Mouse (Mus musculus) stomach, embryonic 16.5 days (tissue): ENCODE measurements around the gene Rabl3. TPM values are rescaled to one million over a fixed set of nuclear protein-coding genes. Genes with fewer than 3 reads are reported as not detected.

Experiments
- ATAC-seq: fragments of 200-750 bp; cut with Nextera tagmentation; 2 replicates; pipeline ENCODE4 v1.8.0; 2017; ENCODE audit warnings: moderate number of reproducible peaks, moderate TSS enrichment; ENCODE audit not compliant: insufficient read depth, low FRiP score
- H3K27ac ChIP-seq: fragments of 300-500 bp; sonication (generic); 2 replicates; pipeline ENCODE4 v1.5.1; 2014; ENCODE audit warnings: low read length
- H3K27me3 ChIP-seq: fragments of 300-500 bp; sonication (generic); 2 replicates; pipeline ENCODE4 v1.6.1; 2014; ENCODE audit warnings: low read length, control low read depth, mixed read lengths; ENCODE audit not compliant: control insufficient read depth, insufficient read depth
- H3K36me3 ChIP-seq: fragments of 300-500 bp; sonication (generic); 2 replicates; pipeline ENCODE4 v1.6.1; 2014; ENCODE audit warnings: low read length; ENCODE audit not compliant: control insufficient read depth, insufficient read depth
- H3K4me1 ChIP-seq: fragments of 300-500 bp; sonication (generic); 2 replicates; pipeline ENCODE4 v1.6.1; 2014; ENCODE audit warnings: low read length, control low read depth, mixed read lengths; ENCODE audit not compliant: control insufficient read depth, insufficient read depth
- H3K4me2 ChIP-seq: fragments of 300-500 bp; sonication (generic); 2 replicates; pipeline ENCODE4 v1.6.1; 2014; ENCODE audit warnings: low read depth, low read length, mixed read lengths
- H3K4me3 ChIP-seq: fragments of 300-500 bp; sonication (generic); replicated peaks from 2 replicates; pipeline ENCODE4 v1.5.1; 2014; ENCODE audit warnings: mild to moderate bottlenecking, low read length
- H3K9ac ChIP-seq: fragments of 300-500 bp; sonication (generic); 2 replicates; pipeline ENCODE4 v1.6.1; 2014; ENCODE audit warnings: low read length
- H3K9me3 ChIP-seq: fragments of 300-500 bp; sonication (generic); replicated peaks from 2 replicates; pipeline ENCODE4 v1.6.1; 2016; ENCODE audit warnings: low read length, control low read depth; ENCODE audit not compliant: control insufficient read depth
- WGBS: fragments of 180-500 bp; shearing (Covaris S2); extraction: QIAGEN DNeasy Blood & Tissue Kit; methylation state at CpG from one replicate; pipeline ENCODE4 v1.1.7; 2014; 5-methylcytosine and 5-hydroxymethylcytosine counted together
- polyA plus RNA-seq: library from polyadenylated mRNA; unstranded; fragments of >200 nt; fragmentation: Nextera tagmentation; extraction: Ambion mirVana; gene quantifications from 2 replicates; pipeline ENCODE4 v1.2.1, GENCODE M21; 2015

Rabl3 gene
- polyA plus RNA-seq, 1 experiment from 2014 or later = 22.4 TPM

DNA sequence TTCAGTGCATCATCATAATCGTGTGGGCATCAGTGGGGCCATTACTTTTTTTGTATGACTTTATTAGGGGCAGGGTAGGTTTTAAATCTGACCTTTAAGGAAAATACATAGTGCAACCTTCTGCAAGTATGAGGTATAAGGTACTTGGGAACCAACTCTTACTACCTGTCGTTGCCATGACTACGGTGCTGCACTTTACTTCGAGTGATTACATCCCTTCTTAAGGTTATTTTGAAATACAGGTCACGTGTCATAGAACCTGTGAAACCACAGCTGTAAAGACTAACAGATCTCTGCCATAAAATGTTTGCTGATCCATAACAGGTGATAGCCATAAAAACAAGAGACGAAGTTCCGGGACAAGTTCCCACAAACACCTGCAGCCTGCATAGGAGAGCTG lies 58.8 kb downstream of the Rabl3 start:
- Histone ChIP-seq H3K4me2 (no peak overlapping the region), H3K27me3 (no peaks in the 10 kb centered on the region), H3K4me3 (no peak overlapping the region), H3K9ac (no peak overlapping the region), H3K9me3 (no peaks in the 10 kb centered on the region), H3K27ac (no peak overlapping the region), H3K36me3 (no peaks in the 10 kb centered on the region), H3K4me1 (no peaks in the 10 kb centered on the region)
- ATAC-seq = no peak
- WGBS = 73% methylated on average over 7 of the region's 7 CpGs

DNA sequence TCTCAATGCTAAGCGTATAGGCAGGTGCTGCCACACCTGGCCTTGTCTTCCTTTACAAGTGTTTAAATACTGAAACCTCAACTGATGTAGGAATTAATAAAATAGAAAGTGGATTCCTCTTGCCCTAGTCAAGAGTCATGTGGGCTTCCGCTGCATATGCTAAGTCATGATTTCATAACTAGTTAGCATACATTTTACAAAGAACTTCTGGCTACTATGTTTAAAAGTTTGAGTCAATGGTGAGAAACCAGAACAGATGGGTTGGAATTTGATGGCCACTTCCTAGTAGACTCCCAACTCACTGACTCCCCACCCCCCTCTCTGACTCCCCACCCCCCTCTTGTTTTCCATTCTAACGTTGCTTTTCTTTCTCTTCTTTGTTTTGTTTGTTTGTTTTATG lies 59.6 kb downstream of the Rabl3 start:
- H3K4me1 ChIP-seq = no peaks in the 10 kb centered on the region
- no peak overlapping the region for H3K4me3 ChIP-seq
- H3K27ac ChIP-seq = no peak overlapping the region
- no peak overlapping the region for H3K4me2 ChIP-seq
- H3K9ac ChIP-seq = no peak overlapping the region
- H3K9me3 ChIP-seq = no peaks in the 10 kb centered on the region
- 73% methylated on average over 3 of the region's 3 CpGs for WGBS
- H3K36me3 ChIP-seq = no peaks in the 10 kb centered on the region
- H3K27me3 ChIP-seq = no peaks in the 10 kb centered on the region
- no peak for ATAC-seq

DNA sequence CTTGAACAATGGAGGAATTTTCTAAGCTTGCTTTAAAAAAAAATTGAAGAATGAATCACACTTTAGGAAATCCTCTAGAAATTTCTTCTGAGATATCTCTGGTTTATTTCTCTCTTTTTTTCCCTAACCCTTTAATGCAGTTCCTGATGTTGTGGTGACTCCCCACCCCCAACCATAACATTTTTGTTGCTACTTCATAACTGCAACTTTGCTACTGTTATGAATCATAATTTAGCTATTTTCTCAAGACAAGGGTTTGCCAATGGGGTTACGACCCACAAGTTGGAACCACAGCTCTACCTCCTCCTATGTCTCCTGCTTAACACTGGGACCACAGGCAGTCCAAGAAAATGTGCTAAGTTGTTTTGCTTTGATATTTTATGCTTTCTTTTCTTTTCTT lies 63.7 kb downstream of the Rabl3 start:
- Histone ChIP-seq H3K9me3 (no peaks in the 10 kb centered on the region), H3K36me3 (no peaks in the 10 kb centered on the region), H3K4me1 (no peaks in the 10 kb centered on the region), H3K9ac (no peak overlapping the region), H3K4me3 (no peak overlapping the region), H3K4me2 (no peak overlapping the region), H3K27me3 (no peaks in the 10 kb centered on the region), H3K27ac (no peak overlapping the region)
- no peak for ATAC-seq
- WGBS = 100% methylated on average over 1 of the region's 1 CpGs

DNA sequence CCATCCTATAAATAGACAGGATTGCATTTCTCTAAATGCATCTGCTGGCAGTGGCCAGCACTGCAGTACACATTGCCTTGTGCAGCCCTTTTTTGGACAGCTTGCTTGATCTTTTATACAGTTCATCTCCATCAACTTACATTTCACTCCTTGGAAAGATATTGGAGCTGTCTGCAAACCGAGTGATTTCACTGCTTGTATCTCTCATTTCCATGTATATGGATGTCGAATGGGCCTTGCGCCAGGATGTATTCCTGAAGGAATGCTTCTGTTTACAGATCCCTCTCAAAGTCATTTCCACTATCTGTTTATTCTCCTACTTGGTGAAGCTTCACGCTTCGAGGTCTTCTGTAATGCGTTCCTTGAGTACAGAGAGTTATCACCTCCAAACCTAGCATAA lies 64.6 kb downstream of the Rabl3 start:
- 52% methylated on average over 6 of the region's 6 CpGs for WGBS
- ATAC-seq = no peak
- Histone ChIP-seq H3K4me3 (no peak overlapping the region), H3K4me2 (no peak overlapping the region), H3K27me3 (no peaks in the 10 kb centered on the region), H3K9ac (no peak overlapping the region), H3K36me3 (no peaks in the 10 kb centered on the region), H3K4me1 (no peaks in the 10 kb centered on the region), H3K9me3 (no peaks in the 10 kb centered on the region), H3K27ac (no peak overlapping the region)

DNA sequence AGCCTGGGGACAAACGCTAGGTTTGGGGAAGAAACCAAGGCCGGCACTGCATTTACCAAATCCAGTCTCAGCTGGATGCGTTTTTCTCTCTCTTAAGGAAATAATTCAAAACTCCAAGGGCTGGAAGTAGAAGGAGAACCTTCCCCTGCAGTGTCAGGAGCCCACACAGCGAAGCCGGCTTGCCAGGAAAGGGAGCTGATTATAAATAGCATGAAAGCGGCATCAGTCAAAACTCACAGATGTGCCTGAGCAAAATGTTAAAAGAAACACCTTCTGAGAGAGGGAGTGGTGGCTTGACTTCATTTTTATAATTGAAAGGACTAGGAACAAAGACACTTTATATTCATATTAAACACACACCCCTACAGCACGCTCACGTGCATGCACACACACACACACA lies 70.6 kb downstream of the Rabl3 start:
- H3K9ac ChIP-seq = no peak overlapping the region
- no peak overlapping the region for H3K27ac ChIP-seq
- H3K4me1 ChIP-seq = no peaks in the 10 kb centered on the region
- no peaks in the 10 kb centered on the region for H3K36me3 ChIP-seq
- H3K4me3 ChIP-seq = no peak overlapping the region
- H3K27me3 ChIP-seq = no peaks in the 10 kb centered on the region
- ATAC-seq = no peak
- 71% methylated on average over 8 of the region's 8 CpGs for WGBS
- no peak overlapping the region for H3K4me2 ChIP-seq
- no peaks in the 10 kb centered on the region for H3K9me3 ChIP-seq

DNA sequence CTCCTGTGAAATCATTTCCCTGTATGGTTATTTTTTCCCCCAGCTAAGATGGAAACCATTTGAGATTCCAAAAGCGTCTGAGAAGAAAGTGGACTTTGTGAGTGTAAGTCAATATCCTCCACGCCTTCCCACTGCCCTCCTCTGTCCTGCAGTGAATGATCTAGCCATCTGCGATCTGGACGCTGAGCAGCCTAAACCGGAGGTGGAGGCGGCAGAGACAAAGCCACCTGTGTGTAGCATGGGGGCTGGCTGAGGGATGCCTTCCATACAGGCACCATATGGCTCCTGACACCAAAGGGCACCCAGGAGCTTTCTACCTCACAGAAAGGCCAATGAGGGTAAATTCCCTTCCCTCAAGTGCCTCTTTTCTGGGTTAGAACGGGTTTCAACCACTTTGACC lies 71.4 kb downstream of the Rabl3 start:
- no peaks in the 10 kb centered on the region for H3K36me3 ChIP-seq
- H3K4me3 ChIP-seq = no peak overlapping the region
- ATAC-seq = no peak
- WGBS = 64% methylated on average over 7 of the region's 7 CpGs
- no peaks in the 10 kb centered on the region for H3K4me1 ChIP-seq
- no peak overlapping the region for H3K27ac ChIP-seq
- no peak overlapping the region for H3K4me2 ChIP-seq
- H3K9ac ChIP-seq = no peak overlapping the region
- H3K27me3 ChIP-seq = no peaks in the 10 kb centered on the region
- H3K9me3 ChIP-seq = no peaks in the 10 kb centered on the region

DNA sequence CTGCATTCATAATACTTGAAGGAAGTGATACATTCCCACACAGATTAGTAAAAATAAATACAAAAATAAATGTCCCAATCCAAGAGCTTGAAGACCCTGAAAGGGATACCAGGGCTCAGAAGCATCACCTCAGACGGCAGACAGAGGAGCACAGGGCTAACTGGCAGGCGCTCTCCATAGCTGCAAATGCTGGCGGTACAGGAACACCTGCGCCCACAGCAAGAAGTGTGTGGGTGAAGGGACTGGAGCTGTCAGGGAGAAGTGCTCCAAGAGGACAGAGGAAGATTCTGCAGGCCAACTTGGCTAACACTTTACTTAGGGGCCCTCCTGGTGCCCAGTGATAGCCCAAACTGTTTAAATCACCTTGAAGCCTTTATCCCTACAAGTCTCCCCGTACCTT lies 72.3 kb downstream of the Rabl3 start:
- ATAC-seq = no peak
- Histone ChIP-seq H3K4me1 (no peaks in the 10 kb centered on the region), H3K4me2 (no peak overlapping the region), H3K36me3 (no peaks in the 10 kb centered on the region), H3K9ac (no peak overlapping the region), H3K27ac (no peak overlapping the region), H3K4me3 (no peak overlapping the region), H3K27me3 (no peaks in the 10 kb centered on the region), H3K9me3 (no peaks in the 10 kb centered on the region)
- WGBS = 88% methylated on average over 5 of the region's 5 CpGs

DNA sequence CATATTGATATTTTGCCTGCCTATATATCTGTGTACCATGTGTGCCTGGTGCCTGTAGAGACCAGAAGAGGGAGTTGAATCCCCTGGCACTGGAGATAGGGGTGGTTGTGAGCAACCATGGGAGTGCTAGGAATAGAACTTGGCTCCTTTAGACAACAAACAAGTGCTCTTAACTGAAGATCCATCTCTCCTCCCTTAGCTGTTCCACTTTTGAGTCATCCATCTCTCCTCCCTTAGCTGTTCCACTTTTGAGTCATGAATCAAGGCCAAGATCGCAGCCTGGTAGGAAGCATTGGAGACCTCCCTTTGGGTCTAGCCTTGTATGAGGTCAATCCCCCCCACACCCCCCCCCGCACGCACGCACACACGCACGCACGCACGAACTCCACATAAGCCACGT lies 74.9 kb downstream of the Rabl3 start:
- ATAC-seq = no peak
- WGBS = 94% methylated on average over 9 of the region's 9 CpGs
- Histone ChIP-seq H3K4me1 (no peaks in the 10 kb centered on the region), H3K9ac (no peak overlapping the region), H3K9me3 (no peaks in the 10 kb centered on the region), H3K27ac (no peak overlapping the region), H3K36me3 (no peaks in the 10 kb centered on the region), H3K4me2 (no peak overlapping the region), H3K27me3 (no peaks in the 10 kb centered on the region), H3K4me3 (no peak overlapping the region)

DNA sequence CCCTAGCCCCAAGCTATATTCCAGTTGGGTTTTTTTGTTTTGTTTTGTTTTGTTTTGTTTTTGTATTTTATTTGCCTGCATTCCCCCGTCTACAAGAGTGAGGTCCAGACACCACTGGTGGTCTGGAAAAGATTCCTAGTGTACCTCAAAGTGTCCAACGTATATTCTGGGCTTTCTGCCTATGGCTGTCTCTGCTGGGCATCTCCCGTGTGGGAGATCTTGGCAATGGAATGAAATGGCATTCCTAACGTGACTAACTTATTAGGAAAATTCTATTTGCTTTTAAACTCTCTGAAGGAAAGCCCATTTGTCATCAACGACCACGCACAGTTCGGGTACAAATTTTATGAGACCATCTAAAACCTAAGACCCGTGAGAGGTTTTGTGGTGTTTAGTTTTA lies 75.7 kb downstream of the Rabl3 start:
- H3K27ac ChIP-seq = no peak overlapping the region
- H3K9ac ChIP-seq = no peak overlapping the region
- no peaks in the 10 kb centered on the region for H3K36me3 ChIP-seq
- H3K4me2 ChIP-seq = no peak overlapping the region
- H3K27me3 ChIP-seq = no peaks in the 10 kb centered on the region
- H3K4me3 ChIP-seq = no peak overlapping the region
- H3K9me3 ChIP-seq = no peaks in the 10 kb centered on the region
- no peaks in the 10 kb centered on the region for H3K4me1 ChIP-seq
- ATAC-seq = no peak
- WGBS = 62% methylated on average over 8 of the region's 8 CpGs

DNA sequence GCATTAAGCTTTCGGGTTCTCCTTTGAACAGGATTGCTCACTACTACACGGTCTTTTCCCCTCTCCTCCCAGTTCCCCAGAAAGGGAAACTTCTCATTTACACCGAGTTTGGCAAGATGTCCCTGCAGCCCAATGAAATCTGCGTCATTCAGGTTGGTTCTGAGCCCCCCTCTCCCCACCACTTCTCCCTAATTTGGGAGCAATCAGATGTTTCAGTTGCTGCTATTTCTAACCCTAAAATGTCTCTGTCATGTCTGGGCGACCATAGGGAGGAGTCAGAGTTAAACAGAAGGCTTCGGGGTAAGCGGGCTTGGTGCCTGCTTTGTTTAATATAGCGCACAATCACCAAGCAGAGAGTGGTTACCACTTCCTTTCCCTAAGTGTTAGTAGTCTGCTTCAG lies 76.4 kb downstream of the Rabl3 start:
- Histone ChIP-seq H3K27me3 (no peaks in the 10 kb centered on the region), H3K9ac (no peak overlapping the region), H3K4me3 (no peak overlapping the region), H3K36me3 (no peaks in the 10 kb centered on the region), H3K4me2 (no peak overlapping the region), H3K4me1 (no peaks in the 10 kb centered on the region), H3K9me3 (no peaks in the 10 kb centered on the region), H3K27ac (no peak overlapping the region)
- 63% methylated on average over 8 of the region's 8 CpGs for WGBS
- no peak for ATAC-seq
